Mouse (Mus musculus) small intestine, adult 2 months (tissue): Measurements from ENCODE around the gene Jup.

Source experiments
- CTCF ChIP-seq: fragments of 200-500 bp; IDR thresholded peaks from 2 replicates; pipeline ENCODE4 v1.5.1; 2012; ENCODE audit warnings: low read depth, mild to moderate bottlenecking, control low read depth, inconsistent platforms, low read length, moderate library complexity, mixed read lengths; ENCODE audit not compliant: insufficient replicate concordance, insufficient read length; ENCODE audit errors: extremely low read depth
- POLR2A ChIP-seq: fragments of 200-500 bp; IDR thresholded peaks from 2 replicates; pipeline ENCODE4 v1.6.1; 2012; ENCODE audit warnings: low read depth, mild to moderate bottlenecking, control low read depth, inconsistent platforms, low read length, moderate library complexity

DNA sequence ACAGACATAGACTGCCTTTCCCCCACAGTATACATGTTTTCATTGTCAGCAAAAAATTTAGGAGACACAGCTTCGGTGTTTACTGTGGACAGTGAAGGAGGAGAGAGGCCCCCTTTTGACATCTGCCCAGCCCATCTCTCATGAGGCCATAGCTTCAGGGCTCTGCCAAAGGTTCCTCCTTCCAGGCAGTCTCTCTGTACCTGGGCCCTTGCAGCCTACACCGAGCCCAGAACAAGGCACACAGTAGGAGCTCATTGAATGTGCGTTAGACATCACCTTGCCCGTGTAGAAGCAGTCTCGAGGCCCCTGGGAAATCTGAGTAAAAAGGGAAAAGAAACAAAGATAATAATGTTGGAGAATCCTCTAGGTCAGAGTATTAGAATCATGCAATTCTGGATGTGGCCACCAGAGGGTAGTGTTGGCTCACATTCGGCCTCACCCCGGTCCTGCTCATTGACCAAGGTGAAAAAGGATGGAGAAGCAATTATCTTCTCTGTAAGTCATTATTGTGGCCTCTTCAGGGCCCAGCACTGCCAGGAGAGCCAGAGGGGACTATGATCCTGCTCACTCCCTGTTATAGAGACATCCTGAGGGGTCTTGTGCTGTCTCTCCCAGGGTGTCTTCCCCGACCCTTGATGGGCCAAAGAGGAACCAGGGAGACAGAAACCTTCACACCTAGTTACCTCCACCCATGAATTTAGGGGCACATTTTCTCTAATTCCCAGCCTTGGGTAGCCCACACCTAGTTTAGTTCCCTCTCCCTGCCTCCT is 35.2 kb downstream of the Jup start:
- TF ChIP-seq POLR2A, result no peak
- peak; percentile 88; the same call in 1 of the 2 replicates for TF ChIP-seq CTCF
